Mouse (Mus musculus): ENCODE measurements around the gene Ung.

Gene Ung

DNA sequence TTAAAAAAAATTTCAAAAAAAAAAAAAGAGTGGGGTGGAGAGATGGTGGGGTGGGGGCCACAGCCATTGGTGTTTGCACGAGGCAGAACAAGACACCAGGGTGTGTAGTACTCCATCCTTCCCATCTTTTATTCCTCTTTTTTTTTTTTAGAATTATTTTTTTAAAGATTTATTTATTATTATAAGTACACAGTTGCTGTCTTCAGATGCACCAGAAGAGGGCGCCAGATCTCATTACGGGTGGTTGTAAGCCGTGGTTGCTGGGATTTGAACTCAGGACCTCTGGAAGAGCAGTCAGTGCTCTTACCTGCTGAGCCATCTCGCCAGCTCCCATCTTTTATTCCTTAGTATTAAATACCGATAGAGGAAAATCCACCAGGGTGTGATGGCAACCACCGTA is 43.3 kb downstream of the Ung start:
- no peak for DNase-seq

DNA sequence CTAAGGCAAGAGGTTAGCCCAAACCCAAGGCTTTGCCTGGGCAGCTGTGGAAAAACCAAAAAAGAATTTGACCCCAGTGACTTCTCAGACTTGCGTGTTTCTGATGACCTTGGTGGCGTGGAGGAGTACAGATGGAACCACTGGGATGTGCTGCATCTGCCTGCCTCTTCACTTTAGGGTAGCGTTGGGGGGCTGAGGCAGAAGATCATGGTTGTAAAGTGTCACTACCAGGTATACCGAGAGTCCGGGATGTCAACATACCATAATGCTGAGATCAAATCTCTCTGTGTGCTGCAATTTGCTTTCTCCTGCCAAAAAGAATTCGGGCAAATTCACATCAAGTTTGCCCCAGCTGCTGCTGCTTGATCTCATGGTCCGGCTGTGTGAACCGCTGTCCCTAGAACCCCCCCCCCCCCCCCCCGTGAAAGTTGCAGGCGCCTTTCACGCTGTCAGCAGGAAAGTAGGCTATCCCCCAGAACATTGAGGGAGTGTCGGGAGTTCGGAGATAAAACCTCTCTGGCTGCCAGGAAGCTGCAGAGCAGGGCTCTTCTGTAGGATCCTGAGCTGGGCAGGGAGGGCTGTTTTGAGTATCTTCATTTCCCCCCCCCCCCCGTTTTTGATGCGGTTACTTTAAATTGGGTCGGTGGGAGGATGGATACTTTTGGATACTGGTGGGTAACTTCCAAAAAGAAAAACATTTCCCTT is 43.8 kb downstream of the Ung start:
- DNase-seq: no peak

DNA sequence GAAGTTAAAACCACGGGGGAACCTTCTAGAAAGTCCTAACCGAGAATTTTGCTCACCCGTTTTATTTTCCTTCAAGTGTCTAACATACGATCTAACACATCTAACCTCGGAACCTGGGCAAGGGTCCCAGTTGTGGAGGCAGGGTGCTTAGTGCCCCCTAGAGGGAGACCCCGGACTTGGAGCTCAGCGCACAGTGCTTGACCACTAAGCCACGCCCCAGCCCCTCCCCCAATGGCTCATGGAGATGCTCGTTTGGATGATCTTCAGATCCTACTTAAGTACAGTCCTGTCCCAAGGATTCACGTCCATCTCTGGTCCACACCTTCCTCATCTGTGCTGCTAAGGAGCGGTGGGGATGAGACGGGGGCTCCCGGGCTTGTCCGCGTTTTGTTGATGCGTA is 44.5 kb downstream of the Ung start:
- peak; percentile 68 for DNase-seq

DNA sequence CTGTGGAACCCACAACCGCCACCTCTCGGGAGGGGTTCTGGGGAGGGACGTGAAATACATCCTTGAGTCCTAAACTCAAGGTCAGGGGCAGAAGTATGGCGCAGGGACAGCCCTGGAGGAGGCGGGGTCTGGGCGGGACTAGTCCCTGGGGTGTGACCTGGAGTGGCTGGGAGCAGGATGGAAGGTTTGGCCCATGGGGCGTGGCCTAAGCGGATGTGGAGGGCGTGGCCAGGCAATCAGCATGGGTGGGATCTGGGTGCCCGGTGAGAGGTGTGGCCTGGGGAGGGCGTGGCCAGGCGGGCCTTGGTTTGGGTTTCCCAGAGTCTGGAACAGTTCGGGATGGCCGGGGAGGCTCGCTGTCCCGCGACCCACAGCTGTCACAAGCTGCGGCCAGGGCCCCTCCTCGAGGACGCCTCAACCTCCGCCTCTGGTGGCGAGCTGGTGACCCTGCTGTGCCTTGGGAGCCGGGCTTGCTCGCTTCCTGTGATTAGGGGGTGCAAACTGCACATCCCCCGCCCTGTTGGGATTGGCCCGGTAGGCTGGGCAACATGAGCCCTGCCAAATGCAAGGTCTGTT is 45.5 kb downstream of the Ung start:
- peak; percentile 99 for DNase-seq

DNA sequence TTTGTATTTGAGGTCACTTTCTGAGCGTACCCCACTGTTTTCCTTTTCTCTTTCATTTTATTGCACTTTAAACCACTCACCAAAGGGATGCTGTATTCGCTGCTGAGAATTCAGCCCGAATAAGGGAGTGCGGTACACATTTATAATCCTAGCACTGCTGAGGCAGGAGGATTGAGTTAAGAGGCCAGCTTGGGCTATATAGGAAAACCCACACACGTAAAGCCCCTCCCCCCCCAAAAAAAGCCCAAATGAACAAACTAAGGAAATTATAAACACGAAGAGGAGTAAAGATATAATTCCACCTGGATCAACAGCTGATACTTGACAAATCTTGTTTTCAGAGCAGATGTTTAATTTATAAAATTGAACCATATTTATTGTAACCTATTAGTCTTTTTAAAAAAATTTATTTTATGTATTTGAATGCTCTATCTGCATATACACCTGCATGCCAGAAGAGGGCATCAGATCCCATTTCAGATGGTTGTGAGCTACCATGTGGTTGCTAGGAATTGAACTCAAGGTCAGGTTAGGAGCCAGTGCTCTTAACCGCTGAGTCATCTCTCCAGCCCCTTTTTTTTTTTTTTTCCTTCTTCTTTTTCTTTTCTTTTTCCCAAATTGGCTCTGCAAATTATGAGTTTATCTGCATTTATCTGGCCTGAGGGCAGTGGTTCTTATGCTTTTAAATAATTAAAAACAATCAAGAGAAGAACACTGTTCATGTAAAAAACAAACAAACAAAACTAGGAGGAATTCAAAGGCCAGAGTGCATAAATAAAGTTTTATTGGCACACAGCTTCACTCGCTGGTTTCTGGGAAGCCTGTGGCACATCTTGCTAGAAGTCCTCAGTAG is 46.6 kb downstream of the Ung start:
- DNase-seq: no peak

DNA sequence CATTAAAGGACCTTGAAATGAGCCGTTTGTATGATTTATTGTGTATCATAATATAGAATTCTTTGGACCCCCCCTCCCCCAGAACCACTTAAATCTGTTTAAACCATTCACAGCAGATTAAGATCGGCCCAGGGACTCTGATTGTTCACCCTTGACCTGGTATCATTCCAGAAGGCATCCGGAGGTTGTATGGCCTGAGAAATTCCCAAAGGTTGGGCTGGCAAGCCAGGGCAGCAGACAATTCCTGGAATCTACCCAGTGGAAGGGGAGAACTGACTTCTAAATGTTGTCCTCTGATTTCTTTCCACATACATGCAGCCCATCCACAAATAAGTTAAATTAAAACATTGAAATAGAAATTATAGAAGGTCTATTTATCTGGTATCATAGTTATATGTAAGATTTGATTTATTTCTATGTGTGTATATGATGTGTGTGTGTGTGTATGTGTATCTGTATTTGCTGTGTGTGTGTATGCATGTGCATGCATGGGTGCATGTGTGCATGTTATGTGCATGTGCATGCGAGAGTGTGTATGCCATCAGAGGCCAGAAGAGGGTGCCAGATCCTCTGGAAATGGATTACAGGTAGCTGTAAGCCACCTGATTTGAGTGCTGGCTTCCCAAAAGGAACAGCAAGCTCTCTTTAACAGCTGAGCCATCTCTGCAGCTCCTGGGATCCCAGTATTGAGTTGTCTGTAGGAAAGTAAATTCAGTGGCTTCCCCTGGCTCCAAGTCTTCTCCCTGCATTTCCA is 48.0 kb downstream of the Ung start:
- DNase-seq: no peak

DNA sequence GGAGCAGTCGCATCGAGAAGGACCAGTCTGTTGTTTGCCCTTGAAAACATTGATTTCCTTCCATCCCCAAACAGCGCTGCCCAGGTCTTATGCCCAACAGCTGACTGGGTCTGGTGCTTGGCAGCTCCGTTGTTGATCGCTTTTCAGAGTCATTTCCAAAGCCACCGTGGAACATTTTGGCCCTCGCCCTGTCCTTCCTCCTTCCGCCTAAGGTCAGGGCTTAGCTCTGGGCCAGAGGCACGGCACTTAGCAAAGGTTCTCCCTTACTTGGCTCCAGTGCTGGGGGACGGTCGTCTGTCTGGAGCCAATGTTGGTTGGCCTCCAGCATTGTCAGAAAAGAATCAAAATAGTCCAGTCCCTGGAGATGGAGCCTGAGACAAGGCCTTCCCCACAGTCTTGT is 49.4 kb downstream of the Ung start:
- peak; percentile 56 for DNase-seq

DNA sequence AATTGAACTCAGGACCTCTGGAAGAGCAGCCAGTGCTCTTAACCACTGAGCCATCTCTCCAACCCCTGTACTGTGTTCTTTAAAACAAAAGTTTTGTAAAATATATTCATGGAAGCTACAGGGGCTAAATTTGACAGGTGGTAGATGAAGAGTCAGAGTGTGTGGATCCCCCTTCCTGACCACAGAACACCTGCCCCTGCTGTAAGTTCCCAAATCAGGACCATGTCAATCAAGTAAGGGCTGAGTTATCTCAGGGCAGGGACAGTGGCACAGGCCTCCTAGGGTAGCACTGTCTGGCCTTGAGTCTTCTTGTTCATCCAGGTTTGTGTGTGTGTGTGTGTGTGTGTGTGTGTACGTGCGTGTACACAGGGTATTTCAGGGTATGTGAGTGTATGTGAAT is 53.3 kb downstream of the Ung start:
- DNase-seq: no peak

DNA sequence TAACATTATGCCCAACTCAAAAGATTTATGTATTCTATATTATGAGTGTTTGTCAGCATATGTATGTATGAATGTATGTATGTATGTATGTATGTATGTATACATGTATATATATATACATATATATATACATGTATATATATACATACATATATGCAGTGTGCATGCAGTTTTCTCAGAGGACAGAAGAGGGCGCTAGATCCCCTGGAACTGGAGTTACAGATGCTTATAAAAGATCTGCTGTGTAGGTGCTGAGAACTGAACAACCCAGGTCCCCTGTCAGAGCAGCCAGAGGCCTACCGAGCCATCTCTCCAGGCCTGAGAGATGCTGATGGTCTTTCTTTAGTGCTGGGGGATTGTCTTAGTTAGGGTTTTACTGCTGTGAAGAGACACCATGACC is 56.9 kb downstream of the Ung start:
- DNase-seq: no peak
